Mouse (Mus musculus) frontal cortex, postnatal 10 days (tissue): ENCODE data around the gene Fsd1l.

Source experiments
- DNase-seq, 2 experiments: peaks; one replicate each; pipeline ENCODE4 v3.0.0; 2022; ENCODE audit warnings: low spot score in 2 of 2, mixed read lengths in 1 of 2

Gene Fsd1l

GRCm38 (mm10) chr4:53631316-53632010 lies at the start of gene Fsd1l:
Gene Fsd1l, plus strand, starts transcription at chr4:53631471.
- DNase-seq: peak; percentile 55 to 80

- DNase-seq: no peak
Observed at GRCm38 (mm10) chr4:53587676-53588075, 43.6 kb upstream of the Fsd1l start.

- DNase-seq: no peak
Observed at GRCm38 (mm10) chr4:53588936-53589335, 42.3 kb upstream of the Fsd1l start.

GRCm38 (mm10) chr4:53589466-53589865 lies 41.8 kb upstream of the Fsd1l start:
- no peak for DNase-seq

- no peak for DNase-seq
Observed at GRCm38 (mm10) chr4:53590163-53590562, 41.1 kb upstream of the Fsd1l start.

GRCm38 (mm10) chr4:53590691-53591447 lies 40.4 kb upstream of the Fsd1l start:
- no peak for DNase-seq

- no peak for DNase-seq
Observed at GRCm38 (mm10) chr4:53591536-53591935, 39.7 kb upstream of the Fsd1l start.

- DNase-seq: no peak
Observed at GRCm38 (mm10) chr4:53591941-53592340, 39.3 kb upstream of the Fsd1l start.

GRCm38 (mm10) chr4:53592386-53592785 lies 38.9 kb upstream of the Fsd1l start:
- DNase-seq: no peak

- DNase-seq: peak; percentile 22 to 42
Observed at GRCm38 (mm10) chr4:53594204-53594603, 37.1 kb upstream of the Fsd1l start.

GRCm38 (mm10) chr4:53595246-53596062 lies 35.8 kb upstream of the Fsd1l start:
- no peak for DNase-seq

GRCm38 (mm10) chr4:53596063-53596895 lies 35.0 kb upstream of the Fsd1l start:
- DNase-seq: no peak

GRCm38 (mm10) chr4:53600462-53600861 lies 30.8 kb upstream of the Fsd1l start:
- DNase-seq: no peak

GRCm38 (mm10) chr4:53614576-53615225 lies 16.6 kb upstream of the Fsd1l start:
- no peak for DNase-seq

GRCm38 (mm10) chr4:53617968-53618367 lies 13.3 kb upstream of the Fsd1l start:
- no peak for DNase-seq

GRCm38 (mm10) chr4:53620104-53620503 lies 11.2 kb upstream of the Fsd1l start:
- DNase-seq: no peak

- no peak for DNase-seq
Observed at GRCm38 (mm10) chr4:53621084-53621483, 10.2 kb upstream of the Fsd1l start.

GRCm38 (mm10) chr4:53621490-53621889 lies 9.8 kb upstream of the Fsd1l start:
- DNase-seq: no peak

- DNase-seq: no peak
Observed at GRCm38 (mm10) chr4:53623711-53624110, 7.6 kb upstream of the Fsd1l start.

GRCm38 (mm10) chr4:53624816-53625215 lies 6.5 kb upstream of the Fsd1l start:
- no peak for DNase-seq

- no peak for DNase-seq
Observed at GRCm38 (mm10) chr4:53625263-53625662, 6.0 kb upstream of the Fsd1l start.
